Mouse (Mus musculus) gastrocnemius, postnatal 25 days (tissue): ENCODE measurements around the gene Klhl12. TPM values are rescaled to one million over a fixed set of nuclear protein-coding genes. Genes with fewer than 3 reads are reported as not detected.
"Not testable (repeated sequence)": the region's sequence is repeated elsewhere in the genome, so short reads cannot be mapped to it uniquely, and the experiment has no call there.

ENCODE experiments used
- DNase-seq: peaks from one replicate; pipeline ENCODE4 v3.0.0; 2022
- long read RNA-seq, 2 experiments: library from polyadenylated mRNA; stranded (forward); transcript quantifications; one replicate each; pipeline ENCODE4 v2.0.0; 2021
- total RNA-seq, 2 experiments: library from RNA; stranded (reverse); gene quantifications; 1 replicate in 1 of 2; 2 replicates in 1 of 2; pipeline ENCODE4 v1.2.3; 2021

Klhl12 gene
- 10 to 100 TPM; 13.4 to 15.1 TPM for total RNA-seq
- long read RNA-seq, experiment 1, partial matches to known transcripts: 4 of 9 reads
- long read RNA-seq, experiment 1, other reads (novel, unspliced or antisense): 1 of 9 reads
- long read RNA-seq, experiment 2, transcript Klhl12-201 (12 exons, 3,408 nt): major isoform, 9 of 12 reads
- long read RNA-seq, experiment 2, partial matches to known transcripts: 1 of 12 reads
- long read RNA-seq, experiment 2, other reads (novel, unspliced or antisense): 2 of 12 reads

GRCm38 (mm10) chr1:134454904-134455824 is at the start of gene Klhl12:
TSS of gene Klhl12 (plus strand) at chr1:134455531.
- peak; percentile 87 for DNase-seq

GRCm38 (mm10) chr1:134406414-134406771 is 48.9 kb upstream of the Klhl12 start:
- DNase-seq: no peak

- no peak for DNase-seq
Measured at GRCm38 (mm10) chr1:134408080-134408479, 47.3 kb upstream of the Klhl12 start.

GRCm38 (mm10) chr1:134411706-134412629 is 43.4 kb upstream of the Klhl12 start:
- peak; percentile 48 for DNase-seq

- no peak for DNase-seq
Measured at GRCm38 (mm10) chr1:134414038-134414437, 41.3 kb upstream of the Klhl12 start.

- no peak for DNase-seq
Measured at GRCm38 (mm10) chr1:134414501-134415167, 40.7 kb upstream of the Klhl12 start.

GRCm38 (mm10) chr1:134415168-134415831 is 40.0 kb upstream of the Klhl12 start, which contains the start of gene Adipor1:
TSS of gene Adipor1 (plus strand) at chr1:134415378.
- DNase-seq: peak; percentile 99

- DNase-seq: no peak
Measured at GRCm38 (mm10) chr1:134418414-134418975, 36.8 kb upstream of the Klhl12 start.

- no peak for DNase-seq
Measured at GRCm38 (mm10) chr1:134419176-134419575, 36.2 kb upstream of the Klhl12 start.

GRCm38 (mm10) chr1:134419751-134420458 is 35.4 kb upstream of the Klhl12 start:
- no peak for DNase-seq

GRCm38 (mm10) chr1:134423911-134424310 is 31.4 kb upstream of the Klhl12 start:
- no peak for DNase-seq

GRCm38 (mm10) chr1:134426289-134426688 is 29.0 kb upstream of the Klhl12 start:
- no peak for DNase-seq

- DNase-seq: no peak
Measured at GRCm38 (mm10) chr1:134433002-134433401, 22.3 kb upstream of the Klhl12 start.

GRCm38 (mm10) chr1:134433473-134433872 is 21.9 kb upstream of the Klhl12 start:
- no peak for DNase-seq

- DNase-seq: no peak
Measured at GRCm38 (mm10) chr1:134435414-134435813, 19.9 kb upstream of the Klhl12 start.

- DNase-seq: no peak
Measured at GRCm38 (mm10) chr1:134440437-134440836, 14.9 kb upstream of the Klhl12 start.

GRCm38 (mm10) chr1:134441737-134442136 is 13.6 kb upstream of the Klhl12 start:
- not testable (repeated sequence) for DNase-seq

GRCm38 (mm10) chr1:134442394-134442793 is 12.9 kb upstream of the Klhl12 start:
- DNase-seq: no peak

GRCm38 (mm10) chr1:134443288-134443687 is 12.0 kb upstream of the Klhl12 start:
- not testable (repeated sequence) for DNase-seq

- DNase-seq: no peak
Measured at GRCm38 (mm10) chr1:134445418-134445817, 9.9 kb upstream of the Klhl12 start.
